In genomic region chr14:36863877-36864489, GRCm38 (mm10) we compare ENCODE assay signal across 8 mouse cellular contexts.
DNase-seq lines count a peak whose midpoint lies in the region; ATAC-seq and TF ChIP-seq lines count a peak whose summit lies in the region.

No protein-coding gene starts in this region.

- peak; percentile 91 for DNase-seq in CD4-positive helper T cell, adult 2 months (ENCODE audit: low read depth, low spot score)
- DNase-seq in brain, embryonic 14.5 days (ENCODE audit: low read depth), result peak; percentile 80
- peak; percentile 75 for DNase-seq in kidney, postnatal 0 days (ENCODE audit: low spot score)
- peak; percentile 51 for DNase-seq in liver, adult 2 months (ENCODE audit: extremely low read depth, low read depth, low spot score)
- DNase-seq in spleen, postnatal 36 days (ENCODE audit: low spot score in 2 of 2), result peak; percentile 76 to 80

- no peaks in the 10 kb centered on the region for H3K27me3 ChIP-seq in erythroblast, embryonic 14.5 days (ENCODE audit: control insufficient read depth)
- no peaks in the 10 kb centered on the region for H3K27me3 ChIP-seq in heart, embryonic 12.5 days (replicated peaks)
- H3K27me3 ChIP-seq in kidney, postnatal 0 days (ENCODE audit: insufficient read depth, low read length), result no peaks in the 10 kb centered on the region
- H3K27me3 ChIP-seq in liver, adult 2 months (ENCODE audit: control insufficient read depth, insufficient read depth, low read length), result no peaks in the 10 kb centered on the region

- WGBS in heart, embryonic 12.5 days, result 20% methylated on average over 15 of the region's 15 CpGs
- 27% methylated on average over 15 of the region's 15 CpGs for WGBS in kidney, postnatal 0 days
- WGBS in liver, adult 2 months, result 19% methylated on average over 15 of the region's 15 CpGs

- peak; percentile 34 for ATAC-seq in heart, embryonic 12.5 days (ENCODE audit: insufficient number of reproducible peaks, low FRiP score)
- ATAC-seq in kidney, postnatal 0 days (replicated peaks; ENCODE audit: low FRiP score, low read depth), result peak; percentile 46; the same call in 1 of the 2 replicates
- peak; percentile 84 for ATAC-seq in monocyte, adult 5-6 weeks (replicated peaks; ENCODE audit: insufficient number of reproducible peaks, low FRiP score, low TSS enrichment, poor library complexity, severe bottlenecking)

- no peak overlapping the region for H3K27ac ChIP-seq in heart, embryonic 12.5 days (ENCODE audit: poor library complexity, severe bottlenecking)
- no peak overlapping the region for H3K27ac ChIP-seq in kidney, postnatal 0 days
- no peak overlapping the region for H3K27ac ChIP-seq in liver, adult 2 months (replicated peaks; ENCODE audit: insufficient read depth, low read depth, low read length)

- no peak for TF ChIP-seq POLR2A in brain, embryonic 14.5 days (IDR thresholded peaks at IDR 0.05; ENCODE audit: borderline replicate concordance, extremely low read depth, insufficient read depth, insufficient read length, poor library complexity, severe bottlenecking)
- no peak for TF ChIP-seq POLR2A in liver, adult 2 months (IDR thresholded peaks at IDR 0.05; ENCODE audit: extremely low read depth, insufficient read depth, low read length)

- TF ChIP-seq CTCF in brain, embryonic 14.5 days (IDR thresholded peaks at IDR 0.05; ENCODE audit: borderline replicate concordance, extremely low read depth, insufficient read depth, insufficient read length), result peak; percentile 95
- peak; percentile 96 for TF ChIP-seq CTCF in kidney, postnatal 0 days (IDR thresholded peaks at IDR 0.05; ENCODE audit: low read depth)
- peak; percentile 97 for TF ChIP-seq CTCF in liver, adult 2 months (IDR thresholded peaks at IDR 0.05; ENCODE audit: low read depth, low read length)

- peak overlapping the region; percentile 53 for H3K4me3 ChIP-seq in erythroblast, embryonic 14.5 days (replicated peaks)
- peak overlapping the region; percentile 38 for H3K4me3 ChIP-seq in heart, embryonic 12.5 days
- no peak overlapping the region for H3K4me3 ChIP-seq in kidney, postnatal 0 days (replicated peaks; ENCODE audit: low read depth, low read length)
- peak overlapping the region; percentile 38 for H3K4me3 ChIP-seq in liver, adult 2 months (ENCODE audit: insufficient read depth, low read depth, low read length)

- H3K4me2 ChIP-seq in heart, embryonic 12.5 days, result peak overlapping the region; percentile 69
- H3K4me2 ChIP-seq in kidney, postnatal 0 days (ENCODE audit: low read length), result peak overlapping the region; percentile 47

- no peaks in the 10 kb centered on the region for H3K9me3 ChIP-seq in erythroblast, embryonic 14.5 days (ENCODE audit: control insufficient read depth, low read length)
- H3K9me3 ChIP-seq in heart, embryonic 12.5 days (replicated peaks), result no peaks in the 10 kb centered on the region
- no peaks in the 10 kb centered on the region for H3K9me3 ChIP-seq in kidney, postnatal 0 days (replicated peaks; ENCODE audit: low read length)

- H3K79me2 ChIP-seq in liver, adult 2 months (ENCODE audit: control insufficient read depth, insufficient read depth, low read length), result no peaks in the 10 kb centered on the region

- H3K9ac ChIP-seq in heart, embryonic 12.5 days, result peak overlapping the region; percentile 52; the same call in 1 of the 2 replicates
- no peak overlapping the region for H3K9ac ChIP-seq in kidney, postnatal 0 days (ENCODE audit: low read depth, low read length)
- no peak overlapping the region for H3K9ac ChIP-seq in liver, adult 2 months (ENCODE audit: low read depth, low read length)

- peaks cover 3% of the 10 kb centered on the region for H3K4me1 ChIP-seq in erythroblast, embryonic 14.5 days (ENCODE audit: control insufficient read depth)
- H3K4me1 ChIP-seq in heart, embryonic 12.5 days (replicated peaks), result no peaks in the 10 kb centered on the region
- no peaks in the 10 kb centered on the region for H3K4me1 ChIP-seq in kidney, postnatal 0 days (replicated peaks; ENCODE audit: insufficient read depth, low read length)
- H3K4me1 ChIP-seq in liver, adult 2 months (ENCODE audit: control insufficient read depth, insufficient read depth, low read length), result peaks cover 4% of the 10 kb centered on the region; the same call in 1 of the 2 replicates

- H3K36me3 ChIP-seq in erythroblast, embryonic 14.5 days (ENCODE audit: control insufficient read depth), result no peaks in the 10 kb centered on the region
- H3K36me3 ChIP-seq in heart, embryonic 12.5 days, result no peaks in the 10 kb centered on the region
- no peaks in the 10 kb centered on the region for H3K36me3 ChIP-seq in kidney, postnatal 0 days (ENCODE audit: insufficient read depth, low read length)
- no peaks in the 10 kb centered on the region for H3K36me3 ChIP-seq in liver, adult 2 months (ENCODE audit: control insufficient read depth, insufficient read depth, low read length)

Comparison
In these comparisons a context has a peak if more than half of its experiments do, and no peak if none do; other contexts are left out.
1. ATAC-seq: peak in every context shown above with its lines; median percentile 84 in monocyte, adult 5-6 weeks; 46 in kidney, postnatal 0 days; 34 in heart, embryonic 12.5 days.